1 mouse cellular context compared by ENCODE assay signal in the genomic region with DNA sequence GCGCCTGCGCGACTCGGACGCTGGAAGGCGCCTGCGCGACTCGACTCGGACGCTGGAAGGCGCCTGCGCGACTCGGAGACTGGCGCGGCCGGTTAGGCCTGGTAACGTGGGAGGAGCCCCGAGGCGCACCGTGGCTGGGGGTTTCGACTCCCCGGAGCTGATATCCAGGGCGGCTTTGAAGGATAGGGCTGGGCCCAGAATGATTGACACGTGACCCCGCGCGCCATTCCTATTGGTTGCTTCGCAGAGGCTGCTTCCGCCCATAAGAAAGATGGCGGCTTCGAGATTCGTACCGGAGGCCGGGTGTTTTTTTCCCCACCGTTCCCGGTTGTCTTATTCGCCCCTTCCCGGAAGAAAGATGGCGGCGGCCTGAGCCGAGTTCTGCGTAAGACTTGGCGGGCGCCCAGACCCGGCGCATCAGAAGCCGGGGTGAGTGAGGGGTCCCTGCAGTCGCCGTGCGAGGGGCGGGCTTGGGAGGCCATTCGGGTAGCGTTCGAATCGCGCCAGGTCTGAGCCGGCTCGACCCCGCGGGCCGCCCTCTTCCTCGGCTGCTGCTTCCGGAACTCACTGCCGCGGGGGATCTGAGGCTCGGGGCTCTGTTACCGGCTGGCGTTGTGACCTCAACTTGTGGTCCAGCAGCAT.
TF ChIP-seq lines count a peak whose summit lies in the region.

No protein-coding gene starts in this region.

TF ChIP-seq in ES-E14, 5 proteins besides CTCF, POLR2A, EP300 and RAD21:
- TF ChIP-seq ZC3H11A (IDR thresholded peaks at IDR 0.05; ENCODE audit: borderline replicate concordance, low read depth, low read length) (no peak), ZNF384 (IDR thresholded peaks at IDR 0.05; ENCODE audit: low read depth, low read length) (peak; percentile 75), HCFC1 (IDR thresholded peaks at IDR 0.05; ENCODE audit: borderline replicate concordance, insufficient read depth, low read length) (peak; percentile 90), MAFK (IDR thresholded peaks at IDR 0.05; ENCODE audit: insufficient read depth, low read depth, low read length) (no peak), CHD2 (IDR thresholded peaks at IDR 0.05; ENCODE audit: low read depth, low read length) (0 out of 2 replicates have a peak, but pooled peaks have one; percentile 69)
